ENCODE assay signal across 16 mouse cellular contexts in genomic region chr14:11561397-11561796, GRCm38 (mm10). TPM values are rescaled to one million over a fixed set of nuclear protein-coding genes. Genes with fewer than 3 reads are reported as not detected.
"Had no signal": no experiment of that assay in that cellular context is flagged by ENCODE, and none has a peak within 500 bp of the region (broad histone marks: within the 10 kb centered on the region; RNA-seq: fewer than 3 reads in every experiment).

No protein-coding gene starts in this region.

- H3K36me3 ChIP-seq: liver, embryonic 13.5 days; lung, embryonic 15.5 days; midbrain, embryonic 15.5 days; neural tube, embryonic 12.5 days; stomach, embryonic 15.5 days had no signal

- H3K4me3 ChIP-seq: left cerebral cortex, adult 2 months; limb, embryonic 10.5 days; liver, embryonic 13.5 days; lung, embryonic 15.5 days; megakaryocyte, embryonic 14.5 days; midbrain, embryonic 15.5 days; neural tube, embryonic 12.5 days; stomach, embryonic 15.5 days had no signal

- H3K27ac ChIP-seq: left cerebral cortex, adult 2 months; limb, embryonic 10.5 days; liver, embryonic 13.5 days; lung, embryonic 15.5 days; macrophage; midbrain, embryonic 15.5 days; neural tube, embryonic 12.5 days; stomach, embryonic 15.5 days had no signal

- H3K9ac ChIP-seq: liver, embryonic 13.5 days; liver, postnatal 0 days; lung, embryonic 15.5 days; midbrain, embryonic 15.5 days; neural tube, embryonic 12.5 days; stomach, embryonic 15.5 days had no signal

- H3K4me1 ChIP-seq: megakaryocyte, embryonic 14.5 days had no signal

- H3K27me3 ChIP-seq: lung, embryonic 15.5 days; midbrain, embryonic 15.5 days; neural tube, embryonic 12.5 days; stomach, embryonic 15.5 days had no signal

- DNase-seq: kidney, adult 11 months; kidney, postnatal 10 days; liver, embryonic 13.5 days; liver, postnatal 0 days; lung, postnatal 14 days; thymus, postnatal 36 days had no signal

- H3K9me3 ChIP-seq: limb, embryonic 10.5 days; liver, embryonic 13.5 days; lung, embryonic 15.5 days; midbrain, embryonic 15.5 days; neural tube, embryonic 12.5 days; stomach, embryonic 15.5 days had no signal

RNA-seq across cellular contexts. Expression of gene Ptprg, which starts 8.1 kb away (rescaled TPM):
- total RNA-seq: monocyte, adult 5-6 weeks; neutrophil, adult 5-6 weeks had no signal
- polyA plus RNA-seq: macrophage had no signal
